Mouse (Mus musculus) heart, adult 11 months (tissue): ENCODE measurements around the gene Lcn11.

ENCODE experiments used
- DNase-seq: peaks from one replicate; pipeline ENCODE4 v3.0.0; 2022

Gene Lcn11

DNA sequence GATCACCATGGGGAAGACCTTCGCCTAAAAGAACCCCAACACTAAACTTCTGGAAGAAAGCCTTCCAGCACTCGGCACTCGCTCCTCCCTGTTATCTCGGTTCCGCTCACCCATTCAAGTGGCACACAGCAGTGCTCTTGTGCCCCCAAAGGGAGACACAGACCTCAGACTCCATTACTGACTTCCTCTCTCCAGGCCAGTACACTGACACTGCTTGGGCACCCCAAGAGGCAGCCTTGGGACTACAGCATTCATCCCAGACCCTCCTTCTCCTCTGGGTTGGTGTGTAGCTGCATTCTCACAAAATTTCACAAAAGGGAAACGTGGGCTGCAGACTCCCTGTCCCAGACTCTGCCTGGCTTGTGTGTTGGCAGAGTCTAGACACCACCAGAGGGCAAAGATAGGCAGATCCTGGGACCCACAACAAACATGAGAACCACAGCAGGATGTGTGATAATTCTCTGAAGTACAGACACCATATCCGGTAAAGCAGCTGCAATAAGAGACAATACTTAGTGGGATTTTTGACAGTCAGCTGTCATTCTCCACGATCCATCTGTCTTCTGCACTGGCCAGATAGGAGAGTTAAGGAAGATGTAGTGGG lies 51.6 kb downstream of the Lcn11 start:
- no peak for DNase-seq
